Mouse (Mus musculus) testis, adult 2 months (tissue): ENCODE data around the gene Tmem178b.

Source experiments
- CTCF ChIP-seq: fragments of 200-500 bp; IDR thresholded peaks from 2 replicates; pipeline ENCODE4 v1.5.1; 2012; ENCODE audit warnings: low read depth, mild to moderate bottlenecking, inconsistent platforms, low read length, moderate library complexity; ENCODE audit not compliant: control insufficient read depth, insufficient read depth, insufficient replicate concordance
- POLR2A ChIP-seq: fragments of 200-500 bp; IDR thresholded peaks from 2 replicates; pipeline ENCODE4 v1.6.1; 2012; ENCODE audit warnings: low read depth, mild to moderate bottlenecking, inconsistent platforms, low read length, moderate library complexity; ENCODE audit not compliant: control insufficient read depth

GRCm38 (mm10) chr6:39917729-39918128, 44.7 kb downstream of the Tmem178b start:
- TF ChIP-seq CTCF (no peak), POLR2A (no peak)
